Mouse (Mus musculus) adrenal gland, adult 2 months (tissue): ENCODE results near the gene Kcnc1. TPM values are rescaled to one million over a fixed set of nuclear protein-coding genes. Genes with fewer than 3 reads are reported as not detected.

Experiments used
- DNase-seq: peaks from one replicate; pipeline ENCODE4 v3.0.0; 2021
- long read RNA-seq: library from polyadenylated mRNA; stranded (forward); transcript quantifications from one replicate; pipeline ENCODE4 v2.0.0, GENCODE M21; 2021
- polyA plus RNA-seq: library from polyadenylated mRNA; depleted of rRNA; stranded (reverse); fragments of >200 nt; gene quantifications from 2 replicates; pipeline ENCODE4 v1.2.3, GENCODE M21; 2012; rRNA removed
- total RNA-seq, 2 experiments: library from RNA; stranded (reverse); gene quantifications; 2 replicates each; pipeline ENCODE4 v1.2.3; 2021

The Kcnc1 gene
- total RNA-seq (under 1 TPM; 0.28 to 0.37 TPM), polyA plus RNA-seq (0.75 and 0.76 TPM in 2 replicates)
- long read RNA-seq = 0 reads

- peak; percentile 90 for DNase-seq
Measured at GRCm38 (mm10) chr7:46396231-46396927, at the start of gene Kcnc1. Gene Kcnc1, plus strand, starts transcription at chr7:46396497.

GRCm38 (mm10) chr7:46347692-46348091, 48.6 kb upstream of the Kcnc1 start:
- no peak for DNase-seq

GRCm38 (mm10) chr7:46348813-46349212, 47.5 kb upstream of the Kcnc1 start:
- no peak for DNase-seq

GRCm38 (mm10) chr7:46350119-46350702, 46.1 kb upstream of the Kcnc1 start:
- DNase-seq = no peak

GRCm38 (mm10) chr7:46352748-46353147, 43.5 kb upstream of the Kcnc1 start:
- no peak for DNase-seq

GRCm38 (mm10) chr7:46353216-46353615, 43.1 kb upstream of the Kcnc1 start:
- no peak for DNase-seq

GRCm38 (mm10) chr7:46353875-46354274, 42.4 kb upstream of the Kcnc1 start:
- no peak for DNase-seq

GRCm38 (mm10) chr7:46361776-46362175, 34.5 kb upstream of the Kcnc1 start:
- DNase-seq = no peak

DNA sequence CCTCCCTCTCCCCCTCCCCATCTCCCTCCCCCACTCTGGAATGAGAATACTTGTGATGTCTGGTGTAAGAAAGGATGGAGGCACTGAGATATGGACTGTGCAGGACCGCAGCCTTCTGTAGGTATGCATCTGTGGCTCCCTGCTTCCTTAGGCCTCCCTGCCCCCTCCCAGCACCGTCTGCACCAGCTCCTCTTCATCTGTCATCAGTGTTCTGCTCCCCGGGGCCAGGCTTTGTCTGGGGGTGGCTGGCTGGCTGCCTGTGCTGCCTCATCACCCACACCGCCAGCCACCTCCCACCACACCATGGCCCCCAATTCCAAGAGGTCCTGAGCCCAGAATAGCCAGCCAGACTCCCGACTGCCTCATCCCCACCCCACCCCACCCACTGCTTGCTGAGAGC, 32.1 kb upstream of the Kcnc1 start:
- no peak for DNase-seq

GRCm38 (mm10) chr7:46365810-46366209, 30.5 kb upstream of the Kcnc1 start:
- DNase-seq = no peak

DNA sequence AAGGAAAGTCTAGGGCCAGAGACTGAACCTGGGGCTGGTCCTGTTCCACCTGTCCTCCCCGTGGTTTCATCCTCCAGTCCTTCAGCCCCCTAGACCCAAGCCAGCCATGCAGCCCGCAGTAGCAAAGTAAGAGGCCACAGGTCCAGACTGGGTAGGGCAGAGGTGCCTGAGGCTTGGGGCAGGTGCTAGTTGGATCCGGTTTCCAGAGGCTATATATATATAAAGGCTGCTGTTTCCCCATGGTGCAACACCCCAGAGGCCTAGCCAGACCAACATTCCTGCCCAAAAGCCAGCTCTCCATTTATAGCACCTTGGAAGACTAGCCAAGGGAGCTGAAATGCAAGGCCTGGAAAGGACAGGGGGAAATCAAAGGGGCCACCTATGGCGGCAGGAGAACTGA, 25.2 kb upstream of the Kcnc1 start:
- DNase-seq = no peak

DNA sequence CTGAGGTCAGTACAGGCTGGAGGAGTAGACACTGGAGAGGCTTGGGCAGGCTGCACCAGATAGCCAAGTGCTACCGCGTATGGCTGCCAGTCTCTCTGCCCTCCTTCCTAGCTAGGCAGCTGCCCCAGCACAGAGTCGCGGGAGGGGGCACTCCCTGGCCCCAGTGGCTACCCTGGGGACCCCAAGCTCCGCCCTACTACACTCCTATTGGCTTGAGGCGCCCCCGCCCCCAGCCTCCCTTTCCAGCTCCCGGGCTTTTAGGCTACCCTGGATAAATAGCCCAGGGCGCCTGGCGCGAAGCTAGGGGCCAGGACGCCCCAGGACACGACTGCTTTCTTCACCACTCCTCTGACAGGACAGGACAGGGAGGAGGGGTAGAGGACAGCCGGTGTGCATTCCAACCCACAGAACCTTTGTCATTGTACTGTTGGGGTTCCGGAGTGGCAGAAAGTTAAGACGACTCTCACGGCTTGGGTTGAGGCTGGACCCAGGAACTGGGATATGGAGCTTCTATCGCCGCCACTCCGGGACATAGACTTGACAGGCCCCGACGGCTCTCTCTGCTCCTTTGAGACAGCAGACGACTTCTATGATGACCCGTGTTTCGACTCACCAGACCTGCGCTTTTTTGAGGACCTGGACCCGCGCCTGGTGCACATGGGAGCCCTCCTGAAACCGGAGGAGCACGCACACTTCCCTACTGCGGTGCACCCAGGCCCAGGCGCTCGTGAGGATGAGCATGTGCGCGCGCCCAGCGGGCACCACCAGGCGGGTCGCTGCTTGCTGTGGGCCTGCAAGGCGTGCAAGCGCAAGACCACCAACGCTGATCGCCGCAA, 19.9 kb upstream of the Kcnc1 start, which contains the start of gene Myod1:
Gene Myod1, plus strand, starts transcription at position 303 of the 836 bp plus-strand sequence.
- no peak for DNase-seq

- no peak for DNase-seq
Measured at GRCm38 (mm10) chr7:46377008-46377346, 19.3 kb upstream of the Kcnc1 start.

GRCm38 (mm10) chr7:46378123-46378522, 18.2 kb upstream of the Kcnc1 start:
- DNase-seq = no peak

- DNase-seq = peak; percentile 59
Measured at GRCm38 (mm10) chr7:46378983-46379382, 17.3 kb upstream of the Kcnc1 start.

DNA sequence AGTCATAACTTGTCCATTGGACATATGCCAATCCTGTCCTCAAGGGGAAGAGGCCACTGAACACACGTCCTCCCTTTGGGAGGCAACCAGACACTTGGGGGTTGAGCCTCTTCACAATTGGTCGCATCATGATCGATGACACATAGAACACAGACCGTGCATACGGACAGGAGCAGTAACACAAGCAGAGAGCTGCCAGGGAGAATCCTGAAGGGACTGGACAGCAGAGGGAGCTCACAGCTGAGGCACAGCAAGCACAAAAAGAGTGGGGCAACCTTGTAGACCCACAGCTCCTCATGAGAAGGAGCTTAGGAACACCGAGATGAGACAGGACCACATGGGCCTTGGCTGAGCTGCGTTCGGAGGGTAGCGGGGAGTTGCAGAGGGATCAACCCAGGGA, 15.7 kb upstream of the Kcnc1 start:
- no peak for DNase-seq

DNA sequence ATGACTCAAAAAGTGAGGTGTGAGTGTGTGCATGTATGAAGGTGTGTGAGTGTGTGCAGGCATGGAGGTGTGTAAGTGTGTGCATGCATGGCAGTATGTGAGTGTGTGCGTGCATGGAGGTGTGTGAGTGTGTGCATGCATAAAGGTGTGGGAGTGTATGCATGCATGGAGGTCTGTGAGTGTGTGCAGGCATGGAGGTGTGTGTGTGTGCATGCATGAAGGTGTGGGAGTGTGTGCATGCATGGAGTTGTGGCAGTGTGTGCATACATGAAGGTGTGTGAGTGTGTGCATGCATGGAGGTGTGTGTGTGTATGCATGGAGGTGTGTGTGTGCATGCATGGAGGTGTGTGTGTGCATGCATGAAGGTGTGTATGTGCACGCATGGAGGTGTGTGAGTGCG, 8.9 kb upstream of the Kcnc1 start:
- no peak for DNase-seq

- no peak for DNase-seq
Measured at GRCm38 (mm10) chr7:46389456-46390085, 6.7 kb upstream of the Kcnc1 start.

DNA sequence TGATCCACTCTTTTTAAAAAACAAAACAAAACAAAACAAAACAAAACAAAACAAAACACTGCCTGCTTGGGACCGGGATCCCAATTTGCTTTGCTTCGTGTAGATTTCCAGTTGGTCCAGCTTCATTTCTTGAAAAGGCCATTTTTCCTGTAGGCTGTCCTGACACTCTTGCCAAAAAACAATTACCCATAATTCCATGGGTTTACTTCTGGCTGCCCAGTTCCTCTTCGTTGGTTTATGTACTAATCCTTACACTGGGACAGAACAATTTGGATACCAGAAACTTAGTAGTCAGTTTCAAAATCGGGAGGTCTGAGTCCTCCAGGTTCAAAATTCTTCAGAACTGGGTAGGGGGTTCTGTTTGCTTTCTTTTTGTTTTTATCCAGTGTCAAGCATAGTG, 6.1 kb upstream of the Kcnc1 start:
- DNase-seq = no peak

DNA sequence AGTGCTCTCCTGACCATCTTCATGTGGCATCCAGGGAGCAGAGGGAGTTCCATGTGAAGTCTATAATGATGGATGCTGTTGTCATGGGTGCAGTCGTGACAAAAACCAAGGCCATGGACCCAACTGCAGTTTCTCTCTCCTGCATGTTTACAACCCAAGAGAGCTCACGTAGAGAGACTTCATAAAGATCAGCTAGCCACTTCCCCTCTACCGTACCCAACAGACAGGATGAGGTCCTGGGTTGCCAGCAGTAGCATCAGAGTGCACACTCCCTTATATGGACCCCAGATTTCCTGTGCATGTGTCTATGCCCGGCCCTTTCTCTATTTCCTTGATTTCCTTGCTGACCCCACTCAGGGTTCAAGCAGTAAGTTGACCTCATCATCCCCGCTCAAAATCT, 4.6 kb upstream of the Kcnc1 start:
- no peak for DNase-seq

DNA sequence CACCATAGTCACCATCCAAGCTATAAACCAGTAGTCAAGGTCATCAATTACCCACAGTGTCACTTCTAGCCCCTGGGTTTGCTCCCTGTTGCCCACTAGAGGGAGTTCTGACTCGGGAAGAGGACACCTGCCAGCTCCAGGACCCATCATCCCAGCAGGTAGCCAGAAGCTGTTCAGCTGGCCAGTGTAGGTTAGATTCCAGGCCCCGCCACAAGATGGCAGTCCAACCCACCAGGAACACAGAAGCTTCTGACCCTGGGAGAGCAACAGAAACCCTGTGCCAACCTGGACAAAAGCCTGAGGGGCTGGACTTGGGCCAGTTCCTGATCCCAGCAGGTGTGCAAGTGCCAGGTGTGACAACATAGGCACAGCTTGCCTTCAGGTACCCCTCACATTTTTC, 3.2 kb upstream of the Kcnc1 start:
- peak; percentile 74 for DNase-seq

GRCm38 (mm10) chr7:46393718-46394511, 2.4 kb upstream of the Kcnc1 start:
- DNase-seq = no peak
